Mouse (Mus musculus) WW6 (cell line): ENCODE measurements around the gene Necap2.

ENCODE experiments used
- DNase-seq: peaks from one replicate; pipeline ENCODE4 v3.0.0-alpha.2; 2013; ENCODE audit warnings: low read depth, low spot score

Necap2 gene

GRCm38 (mm10) chr4:141077681-141078509 lies at the start of gene Necap2:
Necap2 (minus strand) TSS chr4:141078357.
- DNase-seq, result peak; percentile 90

- DNase-seq, result no peak
Measured at GRCm38 (mm10) chr4:141123065-141123464, 44.9 kb upstream of the Necap2 start.

GRCm38 (mm10) chr4:141122663-141123062 lies 44.5 kb upstream of the Necap2 start:
- DNase-seq, result no peak

GRCm38 (mm10) chr4:141120700-141121099 lies 42.5 kb upstream of the Necap2 start:
- peak; percentile 71 for DNase-seq

GRCm38 (mm10) chr4:141118691-141119090 lies 40.5 kb upstream of the Necap2 start:
- no peak for DNase-seq

- DNase-seq, result no peak
Measured at GRCm38 (mm10) chr4:141115398-141115797, 37.2 kb upstream of the Necap2 start.

- no peak for DNase-seq
Measured at GRCm38 (mm10) chr4:141114521-141114981, 36.4 kb upstream of the Necap2 start.

GRCm38 (mm10) chr4:141113831-141114230 lies 35.7 kb upstream of the Necap2 start:
- no peak for DNase-seq

- no peak for DNase-seq
Measured at GRCm38 (mm10) chr4:141108196-141108732, 30.1 kb upstream of the Necap2 start.

GRCm38 (mm10) chr4:141106526-141107183 lies 28.5 kb upstream of the Necap2 start:
- DNase-seq, result no peak

- no peak for DNase-seq
Measured at GRCm38 (mm10) chr4:141101855-141102254, 23.7 kb upstream of the Necap2 start.

GRCm38 (mm10) chr4:141101291-141101690 lies 23.1 kb upstream of the Necap2 start:
- DNase-seq, result no peak

- no peak for DNase-seq
Measured at GRCm38 (mm10) chr4:141099956-141100355, 21.8 kb upstream of the Necap2 start.

- no peak for DNase-seq
Measured at GRCm38 (mm10) chr4:141098935-141099334, 20.8 kb upstream of the Necap2 start.

GRCm38 (mm10) chr4:141096710-141097109 lies 18.6 kb upstream of the Necap2 start:
- no peak for DNase-seq

- no peak for DNase-seq
Measured at GRCm38 (mm10) chr4:141095016-141095415, 16.9 kb upstream of the Necap2 start.

GRCm38 (mm10) chr4:141088714-141089113 lies 10.6 kb upstream of the Necap2 start:
- no peak for DNase-seq

GRCm38 (mm10) chr4:141088033-141088432 lies 9.9 kb upstream of the Necap2 start, which contains the start of gene Spata21:
Spata21 (plus strand) TSS chr4:141088333.
- no peak for DNase-seq

GRCm38 (mm10) chr4:141086862-141087261 lies 8.7 kb upstream of the Necap2 start:
- DNase-seq, result no peak

- no peak for DNase-seq
Measured at GRCm38 (mm10) chr4:141078510-141079137, 467 bp upstream of the Necap2 start.

- DNase-seq, result no peak
Measured at GRCm38 (mm10) chr4:141076761-141077506, 1.2 kb downstream of the Necap2 start.
